Mouse (Mus musculus) embryonic fibroblast, embryonic 13.5 days (primary cell): ENCODE data around the gene Tuba1b. TPM values are rescaled to one million over a fixed set of nuclear protein-coding genes. Genes with fewer than 3 reads are reported as not detected.
"Not testable (repeated sequence)": the region's sequence is repeated elsewhere in the genome, so short reads cannot be mapped to it uniquely, and the experiment has no call there.

Experiments
- H3K27ac ChIP-seq: 2 replicates; pipeline ENCODE4 v1.5.1; 2012; ENCODE audit warnings: low read length, control low read depth, inconsistent platforms; ENCODE audit not compliant: insufficient read depth
- H3K4me1 ChIP-seq: 2 replicates; pipeline ENCODE4 v1.6.1; 2011; ENCODE audit warnings: low read length; ENCODE audit not compliant: control insufficient read depth, insufficient read depth
- H3K4me3 ChIP-seq: 2 replicates; pipeline ENCODE4 v1.5.1; 2011; ENCODE audit warnings: mild to moderate bottlenecking, control low read depth, low read length; ENCODE audit not compliant: insufficient read depth
- CTCF ChIP-seq: IDR thresholded peaks from 2 replicates; pipeline ENCODE4 v1.5.1; 2011; ENCODE audit warnings: mild to moderate bottlenecking, control low read depth, low read length, moderate library complexity, borderline replicate concordance; ENCODE audit not compliant: insufficient read depth
- POLR2A ChIP-seq: IDR thresholded peaks from 2 replicates; pipeline ENCODE4 v1.6.1; 2011; ENCODE audit warnings: low read depth, mild to moderate bottlenecking, control low read depth, low read length, moderate library complexity
- polyA plus RNA-seq: library from polyadenylated mRNA; stranded (reverse); fragments of >200 nt; gene quantifications from 2 replicates; pipeline ENCODE4 v1.2.4, GENCODE M21; 2011; ENCODE audit warnings: low read depth; ENCODE audit not compliant: missing spikeins, insufficient read length

Tuba1b gene
- polyA plus RNA-seq, 1 experiment = 3,138 TPM

- H3K27ac ChIP-seq = peak within 1 kb of the TSS; percentile 88
- peak within 1 kb of the TSS; percentile 95 for H3K4me3 ChIP-seq
- H3K4me1 ChIP-seq = no peaks in the 10 kb centered on the region; the same call in 1 of the 2 replicates
- TF ChIP-seq POLR2A (peak; percentile 100), CTCF (no peak)
Observed at GRCm38 (mm10) chr15:98953401-98954356, 19.3 kb upstream of the Tuba1b start, which contains the start of the genes Gm49450 and Tuba1a. Gene Gm49450, minus strand, starts transcription at chr15:98953551. Gene Tuba1a, minus strand, starts transcription at chr15:98953703.

- no peak for TF ChIP-seq POLR2A
- no peak for TF ChIP-seq CTCF
- Histone ChIP-seq H3K4me3 (peak overlapping the region; percentile 87), H3K27ac (peak overlapping the region; percentile 88), H3K4me1 (no peaks in the 10 kb centered on the region; the same call in 1 of the 2 replicates)
Observed at GRCm38 (mm10) chr15:98952751-98953400, 18.5 kb upstream of the Tuba1b start.

- no peak; the same call in 1 of the 2 replicates for TF ChIP-seq POLR2A
- TF ChIP-seq CTCF = no peak
- Histone ChIP-seq H3K27ac (peak overlapping the region; percentile 41), H3K4me1 (no peaks in the 10 kb centered on the region; the same call in 1 of the 2 replicates), H3K4me3 (peak overlapping the region; percentile 95)
Observed at GRCm38 (mm10) chr15:98952063-98952455, 17.7 kb upstream of the Tuba1b start.

- H3K4me1 ChIP-seq, H3K27ac ChIP-seq: not testable (repeated sequence)
- peak overlapping the region; percentile 95 for H3K4me3 ChIP-seq
Observed at GRCm38 (mm10) chr15:98951122-98952062, 17.0 kb upstream of the Tuba1b start.

- TF ChIP-seq POLR2A = no peak
- no peak for TF ChIP-seq CTCF
- Histone ChIP-seq H3K27ac (no peak overlapping the region), H3K4me3 (no peak overlapping the region), H3K4me1 (no peaks in the 10 kb centered on the region)
Observed at GRCm38 (mm10) chr15:98949607-98949892, 15.2 kb upstream of the Tuba1b start.

DNA sequence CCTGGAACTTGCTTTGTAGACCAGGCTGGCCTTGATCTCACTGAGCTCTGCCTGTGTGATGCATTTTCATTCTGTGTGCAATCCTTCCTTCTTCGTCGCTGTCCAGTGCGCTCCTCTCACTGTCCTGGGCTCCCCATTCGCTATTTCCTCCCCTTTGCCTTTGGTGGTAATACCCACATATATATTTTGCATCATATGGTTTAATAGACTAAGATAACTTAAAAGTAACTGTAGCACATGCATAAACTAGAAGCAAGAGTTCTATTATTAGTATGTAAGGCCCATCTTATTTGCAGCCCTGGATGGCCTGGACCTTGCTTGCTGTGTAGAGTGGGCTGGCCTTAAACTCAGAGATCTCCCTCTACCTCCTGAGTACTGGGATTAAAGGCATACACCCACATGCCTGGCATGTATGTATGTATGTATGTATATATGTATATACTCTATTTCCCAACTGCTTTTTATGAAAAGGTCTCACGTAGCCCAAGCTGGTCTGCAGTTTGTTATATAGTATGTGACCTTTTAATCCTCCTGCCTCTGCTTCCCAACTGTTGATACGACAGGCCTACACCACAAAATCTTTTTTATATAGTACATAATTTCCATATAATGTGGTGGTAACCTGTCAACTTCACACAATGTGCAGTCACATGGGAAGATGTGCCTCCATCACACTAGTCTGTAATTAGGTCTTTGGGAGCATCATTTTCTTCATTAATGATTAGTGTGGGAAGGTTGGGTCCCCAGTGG is 14.7 kb upstream of the Tuba1b start:
- no peak overlapping the region for H3K27ac ChIP-seq
- no peaks in the 10 kb centered on the region for H3K4me1 ChIP-seq
- peak; percentile 76 for TF ChIP-seq POLR2A
- TF ChIP-seq CTCF = no peak
- no peak overlapping the region for H3K4me3 ChIP-seq

GRCm38 (mm10) chr15:98948382-98948781 is 14.0 kb upstream of the Tuba1b start:
- Histone ChIP-seq H3K27ac (no peak overlapping the region), H3K4me3 (no peak overlapping the region), H3K4me1 (no peaks in the 10 kb centered on the region)
- TF ChIP-seq CTCF (no peak), POLR2A (no peak)

- Histone ChIP-seq H3K4me3 (no peak overlapping the region), H3K4me1 (no peaks in the 10 kb centered on the region), H3K27ac (no peak overlapping the region)
- TF ChIP-seq POLR2A = no peak
Observed at GRCm38 (mm10) chr15:98947884-98948283, 13.5 kb upstream of the Tuba1b start.

DNA sequence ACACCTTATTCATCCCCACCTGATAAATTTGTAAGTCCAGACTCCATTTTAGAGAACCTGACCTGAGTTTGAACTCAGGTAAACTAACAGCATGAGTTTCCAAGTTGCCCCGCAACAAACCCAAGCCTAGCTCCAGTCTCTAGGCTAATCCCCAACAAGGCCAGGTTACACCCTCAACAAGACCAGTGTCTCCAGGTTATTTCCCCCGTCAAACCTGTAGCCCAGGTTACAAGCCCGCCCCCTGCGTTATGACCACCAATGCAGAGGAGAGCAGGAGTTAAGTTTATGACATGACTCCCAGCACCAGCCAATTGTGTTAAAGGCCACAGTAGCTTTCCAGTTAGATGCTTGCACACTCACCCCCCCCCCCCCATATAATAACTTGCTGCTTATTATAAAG is 8.8 kb upstream of the Tuba1b start:
- no peak for TF ChIP-seq POLR2A
- TF ChIP-seq CTCF = no peak
- Histone ChIP-seq H3K4me1 (no peaks in the 10 kb centered on the region), H3K27ac (no peak overlapping the region), H3K4me3 (no peak overlapping the region)
